Mouse (Mus musculus) brain, embryonic 14.5 days (tissue): Measurements from ENCODE around the gene Pithd1.

ENCODE experiments used
- CTCF ChIP-seq: fragments of 200-500 bp; IDR thresholded peaks from 2 replicates; pipeline ENCODE4 v1.5.1; 2012; ENCODE audit warnings: inconsistent platforms, mild to moderate bottlenecking, moderate library complexity, borderline replicate concordance; ENCODE audit not compliant: insufficient read depth, insufficient read length; ENCODE audit errors: extremely low read depth
- POLR2A ChIP-seq: fragments of 200-500 bp; IDR thresholded peaks from 2 replicates; pipeline ENCODE4 v1.6.1; 2012; ENCODE audit warnings: mild to moderate bottlenecking, inconsistent platforms, borderline replicate concordance; ENCODE audit not compliant: poor library complexity, insufficient read depth, insufficient read length, severe bottlenecking; ENCODE audit errors: extremely low read depth

DNA sequence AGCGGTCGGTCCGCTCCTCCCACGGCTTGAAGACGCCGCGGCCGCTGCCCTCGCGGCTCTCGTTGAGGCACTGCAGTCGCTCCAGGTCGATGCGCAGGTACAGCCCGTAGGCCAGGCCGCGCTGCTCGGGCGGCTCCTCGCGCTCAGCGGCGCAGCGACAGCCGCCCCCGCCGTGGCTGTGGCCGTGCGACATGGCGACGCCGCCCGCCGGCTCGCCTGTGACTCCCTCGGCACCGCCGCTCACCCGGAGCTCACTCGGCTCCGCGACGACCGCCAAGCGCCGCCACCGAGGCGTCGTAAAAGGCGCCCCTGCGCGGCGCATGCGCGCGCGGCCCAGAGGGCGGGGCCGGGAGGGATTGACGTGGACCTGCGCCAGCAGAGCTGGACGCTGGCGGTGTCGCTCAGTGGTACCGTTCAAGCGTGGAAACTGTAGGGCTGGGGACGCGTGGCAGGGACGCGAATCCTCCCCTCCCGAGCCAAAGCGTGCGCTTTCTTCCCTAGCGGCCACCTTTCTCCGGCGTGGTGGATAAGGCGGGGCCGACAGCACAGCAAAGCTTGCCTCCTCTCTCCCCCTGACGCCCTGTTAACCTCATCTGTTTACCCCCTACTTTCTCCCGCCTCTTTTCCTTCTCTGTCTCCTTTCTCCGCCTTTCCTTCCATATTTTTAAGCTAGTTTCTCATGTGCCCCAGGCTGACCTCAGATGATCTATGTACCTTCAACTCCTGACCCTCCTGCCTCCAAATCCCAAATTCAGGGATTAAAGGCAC, at the start of gene Pithd1:
- TF ChIP-seq POLR2A (peak; percentile 96), CTCF (no peak)
